Mouse (Mus musculus) stomach, embryonic 15.5 days (tissue): ENCODE data around the gene Zpbp2. TPM values are rescaled to one million over a fixed set of nuclear protein-coding genes. Genes with fewer than 3 reads are reported as not detected.

Experiments
- ATAC-seq: fragments of 200-750 bp; cut with Nextera tagmentation; 2 replicates; pipeline ENCODE4 v1.8.0; 2017; ENCODE audit warnings: low read depth, moderate number of reproducible peaks, moderate TSS enrichment; ENCODE audit not compliant: insufficient read depth, low FRiP score
- H3K27ac ChIP-seq: fragments of 300-500 bp; sonication (generic); 2 replicates; pipeline ENCODE4 v1.5.1; 2015; ENCODE audit warnings: mild to moderate bottlenecking, inconsistent platforms
- H3K27me3 ChIP-seq: fragments of 300-500 bp; sonication (generic); replicated peaks from 2 replicates; pipeline ENCODE4 v1.6.1; 2015; ENCODE audit warnings: inconsistent platforms
- H3K36me3 ChIP-seq: fragments of 300-500 bp; sonication (generic); 2 replicates; pipeline ENCODE4 v1.6.1; 2015; ENCODE audit warnings: inconsistent platforms
- H3K4me1 ChIP-seq: fragments of 300-500 bp; sonication (generic); 2 replicates; pipeline ENCODE4 v1.6.1; 2015; ENCODE audit warnings: inconsistent platforms
- H3K4me2 ChIP-seq: fragments of 300-500 bp; sonication (generic); 2 replicates; pipeline ENCODE4 v1.6.1; 2015; ENCODE audit warnings: mild to moderate bottlenecking, inconsistent platforms
- H3K4me3 ChIP-seq: fragments of 300-500 bp; sonication (generic); replicated peaks from 2 replicates; pipeline ENCODE4 v1.5.1; 2015; ENCODE audit warnings: inconsistent platforms
- H3K9ac ChIP-seq: fragments of 300-500 bp; sonication (generic); 2 replicates; pipeline ENCODE4 v1.6.1; 2015; ENCODE audit warnings: inconsistent platforms
- H3K9me3 ChIP-seq: fragments of 300-500 bp; sonication (generic); 2 replicates; pipeline ENCODE4 v1.6.1; 2016; ENCODE audit warnings: inconsistent platforms
- WGBS: fragments of 180-500 bp; shearing (Covaris S2); methylation state at CpG from one replicate; pipeline ENCODE4 v1.1.7; 2015; 5-methylcytosine and 5-hydroxymethylcytosine counted together
- polyA plus RNA-seq: library from polyadenylated mRNA; unstranded; fragments of >200 nt; fragmentation: Nextera tagmentation; extraction: Ambion mirVana; gene quantifications from 2 replicates; pipeline ENCODE4 v1.2.1, GENCODE M21; 2015

Gene Zpbp2
- polyA plus RNA-seq, 1 experiment from 2014 or later = 0.31 TPM

DNA sequence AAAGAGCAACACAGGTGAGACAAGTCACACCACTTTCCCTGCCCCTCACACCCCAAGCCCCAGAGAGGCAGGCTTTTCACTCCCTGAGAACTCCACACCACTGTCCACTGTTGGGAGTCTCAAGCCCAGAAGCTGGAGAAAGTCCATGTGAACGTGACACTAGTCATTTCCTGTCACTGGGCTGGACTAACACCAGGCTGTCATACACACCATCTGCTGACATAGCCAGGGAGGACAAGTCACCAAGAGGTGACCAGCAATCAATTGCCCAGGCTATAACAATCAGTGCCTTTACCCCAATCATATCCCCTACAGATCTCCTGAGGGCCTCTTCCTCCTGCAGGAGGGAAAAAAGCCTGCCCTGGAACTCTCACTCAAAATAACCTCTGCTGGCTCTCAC lies 33.2 kb downstream of the Zpbp2 start:
- Histone ChIP-seq H3K27me3 (no peaks in the 10 kb centered on the region), H3K4me3 (no peak overlapping the region), H3K9me3 (no peaks in the 10 kb centered on the region), H3K4me2 (no peak overlapping the region), H3K27ac (no peak overlapping the region), H3K36me3 (peaks cover 17% of the 10 kb centered on the region), H3K4me1 (peaks cover 36% of the 10 kb centered on the region), H3K9ac (no peak overlapping the region)
- 43% methylated on average over 1 of the region's 1 CpGs for WGBS
- ATAC-seq = no peak

DNA sequence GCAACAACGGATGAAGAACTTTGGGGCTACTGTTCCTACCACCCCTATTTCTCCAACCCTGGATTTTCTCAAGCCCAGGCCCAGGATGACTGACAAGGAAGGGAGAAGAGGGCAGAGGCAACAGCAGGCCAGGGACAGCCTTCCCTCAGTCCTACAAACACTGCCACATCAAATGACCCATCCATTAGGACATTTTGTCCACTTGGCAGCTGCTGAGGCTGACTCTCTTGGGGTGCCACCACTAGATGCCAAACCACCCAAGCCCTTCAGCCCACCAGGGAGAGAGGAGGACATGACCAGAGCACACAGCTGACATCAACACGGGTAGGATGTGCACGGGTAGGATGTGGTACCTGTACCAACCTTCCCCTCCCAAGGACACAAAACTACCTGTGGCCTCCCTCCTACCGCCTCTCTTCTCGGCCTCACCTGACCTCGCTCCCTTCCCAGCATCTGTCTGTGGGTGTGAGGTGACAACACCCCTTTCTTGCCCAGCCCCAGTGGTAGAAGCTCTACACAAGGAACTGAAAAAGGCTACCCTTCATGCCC lies 33.8 kb downstream of the Zpbp2 start:
- Histone ChIP-seq H3K27ac (no peak overlapping the region), H3K4me2 (peak overlapping the region; percentile 10; the same call in 1 of the 2 replicates), H3K36me3 (peaks cover 17% of the 10 kb centered on the region), H3K9me3 (no peaks in the 10 kb centered on the region), H3K4me3 (no peak overlapping the region), H3K27me3 (no peaks in the 10 kb centered on the region), H3K4me1 (peaks cover 36% of the 10 kb centered on the region), H3K9ac (no peak overlapping the region)
- WGBS = 87% methylated on average over 6 of the region's 6 CpGs
- no peak for ATAC-seq

DNA sequence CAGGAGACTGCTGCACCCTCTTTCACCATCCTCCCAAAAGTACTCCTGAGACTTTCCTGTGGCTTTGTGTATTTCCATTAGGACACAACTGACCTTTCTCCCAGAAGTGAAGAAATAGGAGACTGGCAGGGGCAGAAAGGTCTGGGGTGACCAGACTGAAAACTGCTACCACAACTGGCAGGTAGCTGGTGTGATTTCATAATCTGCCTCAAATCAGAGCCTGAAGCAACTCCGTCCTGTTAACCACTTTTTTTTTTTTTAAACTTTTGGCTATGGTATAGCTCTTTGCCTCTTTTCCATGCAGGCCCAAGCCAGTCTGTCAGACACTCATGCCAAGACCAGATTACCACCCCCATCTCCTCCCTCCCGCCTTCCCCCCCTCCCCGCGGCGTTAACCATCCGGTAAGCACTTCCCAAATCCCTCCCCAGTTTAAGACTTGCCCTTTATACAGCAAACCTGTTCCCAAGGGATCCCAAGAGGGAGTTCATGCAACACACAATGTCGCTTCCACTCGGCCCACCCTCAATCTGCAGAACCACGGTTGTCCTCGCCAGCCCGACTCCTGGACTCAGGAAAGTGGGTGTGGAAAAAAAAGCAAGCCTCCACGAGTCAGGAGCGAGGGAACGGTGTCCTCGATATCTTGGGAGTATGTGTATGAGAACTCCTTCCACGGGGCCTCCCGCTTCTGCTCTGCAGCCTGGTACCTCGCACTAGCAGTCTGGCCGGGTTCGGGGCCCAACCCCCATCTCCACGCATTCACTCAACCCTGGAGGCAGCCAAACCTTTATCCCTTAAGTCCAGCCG lies 35.4 kb downstream of the Zpbp2 start:
- peak overlapping the region; percentile 72 for H3K27ac ChIP-seq
- peaks cover 17% of the 10 kb centered on the region for H3K36me3 ChIP-seq
- peak overlapping the region; percentile 91 for H3K4me2 ChIP-seq
- H3K4me1 ChIP-seq = peaks cover 40% of the 10 kb centered on the region
- peak overlapping the region; percentile 67 for H3K9ac ChIP-seq
- H3K9me3 ChIP-seq = no peaks in the 10 kb centered on the region
- 2% methylated on average over 22 of the region's 22 CpGs for WGBS
- peak overlapping the region; percentile 80 for H3K4me3 ChIP-seq
- no peaks in the 10 kb centered on the region for H3K27me3 ChIP-seq
- peak; percentile 1; the same call in 1 of the 2 replicates for ATAC-seq

DNA sequence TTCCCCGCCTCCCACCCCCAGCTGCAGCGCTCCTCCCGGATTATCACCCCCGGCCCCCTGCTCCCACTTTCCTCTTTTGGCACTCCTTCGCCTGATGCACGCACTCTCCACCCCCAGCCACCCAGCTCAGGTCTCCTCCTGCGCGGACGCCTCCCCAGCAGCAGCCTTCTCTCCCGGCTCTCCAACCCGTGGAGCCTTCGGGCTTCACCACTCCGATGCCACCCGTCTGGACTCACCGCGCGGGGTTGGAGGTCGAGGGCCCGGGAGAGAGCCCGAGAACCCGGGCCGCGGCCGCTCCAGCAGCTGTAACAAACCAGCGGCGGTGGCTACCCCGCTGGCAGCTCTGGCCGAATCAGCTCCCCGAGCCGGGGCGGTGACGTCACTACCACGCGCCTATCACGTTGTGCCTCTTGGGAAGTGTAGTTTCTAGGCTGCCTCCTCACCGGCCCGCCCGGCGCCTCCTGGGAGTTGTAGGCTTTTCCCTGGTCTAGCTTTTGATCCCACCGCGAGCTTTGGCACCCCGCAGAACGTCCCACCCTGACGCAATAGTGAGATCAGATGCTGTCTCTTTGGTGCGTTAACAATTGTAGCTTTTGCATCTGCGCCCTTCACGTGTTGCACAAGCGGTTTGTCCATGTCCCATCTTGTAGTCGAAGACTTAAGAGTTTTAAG lies 36.1 kb downstream of the Zpbp2 start, which contains the start of gene Ormdl3:
TSS of gene Ormdl3 (minus strand) at position 477 of the 672 bp plus-strand sequence.
- peak; percentile 90 for ATAC-seq
- H3K4me3 ChIP-seq = peak within 1 kb of the TSS; percentile 80
- no peaks in the 10 kb centered on the region for H3K27me3 ChIP-seq
- peak within 1 kb of the TSS; percentile 93 for H3K27ac ChIP-seq
- H3K4me2 ChIP-seq = peak within 1 kb of the TSS; percentile 91
- peaks cover 40% of the 10 kb centered on the region for H3K4me1 ChIP-seq
- peak within 1 kb of the TSS; percentile 67 for H3K9ac ChIP-seq
- WGBS = under 1% methylated on average over 48 of the region's 49 CpGs
- H3K36me3 ChIP-seq = peaks cover 14% of the 10 kb centered on the region
- H3K9me3 ChIP-seq = no peaks in the 10 kb centered on the region

DNA sequence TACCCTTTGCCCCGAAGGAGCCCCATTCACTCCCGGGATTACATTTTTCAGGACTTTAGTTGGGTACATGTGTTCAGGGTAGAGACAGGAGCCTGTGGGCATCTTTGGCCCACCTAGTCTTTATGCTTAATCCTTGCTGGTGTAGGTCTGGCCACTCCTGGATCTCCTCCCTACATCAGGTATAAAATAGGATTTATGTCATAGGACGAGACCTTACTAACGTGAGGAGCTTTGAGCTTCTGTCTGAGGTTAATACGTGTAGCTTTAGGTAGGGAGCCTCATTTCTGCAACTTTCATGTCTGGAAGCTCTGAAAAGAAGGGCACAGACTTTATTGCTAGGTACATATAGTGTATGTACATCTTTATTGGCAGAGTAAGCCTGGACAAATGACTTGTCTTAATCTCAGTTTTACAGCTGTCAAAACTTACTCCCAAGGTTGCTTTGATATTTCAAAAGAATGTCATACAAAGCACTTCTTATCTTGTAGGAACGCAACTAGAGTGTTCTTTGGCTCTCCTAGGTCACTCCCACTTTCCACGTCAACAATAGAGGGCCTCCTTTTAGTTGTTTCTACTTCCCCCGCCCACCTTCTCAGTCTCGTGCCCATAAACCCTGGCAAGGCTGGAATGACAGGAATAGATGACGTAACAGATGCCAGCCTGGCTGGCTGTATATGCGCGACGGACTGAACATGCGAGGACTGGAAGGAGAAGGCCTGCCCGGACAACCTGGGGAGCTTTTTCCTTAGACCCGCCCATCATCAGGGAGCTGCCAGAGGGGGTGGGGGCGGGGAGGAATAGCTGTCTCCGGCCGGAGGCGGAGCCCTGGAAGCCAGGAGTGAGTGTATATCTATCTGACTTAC lies 37.0 kb downstream of the Zpbp2 start:
- Histone ChIP-seq H3K9me3 (no peaks in the 10 kb centered on the region), H3K9ac (0 out of 2 replicates have a peak overlapping the region, but pooled peaks have one; percentile 18), H3K27ac (peak overlapping the region; percentile 93), H3K4me2 (peak overlapping the region; percentile 91), H3K4me1 (peaks cover 40% of the 10 kb centered on the region), H3K4me3 (peak overlapping the region; percentile 80), H3K36me3 (peaks cover 6% of the 10 kb centered on the region), H3K27me3 (no peaks in the 10 kb centered on the region)
- 5% methylated on average over 20 of the region's 20 CpGs for WGBS
- peak; percentile 73 for ATAC-seq

DNA sequence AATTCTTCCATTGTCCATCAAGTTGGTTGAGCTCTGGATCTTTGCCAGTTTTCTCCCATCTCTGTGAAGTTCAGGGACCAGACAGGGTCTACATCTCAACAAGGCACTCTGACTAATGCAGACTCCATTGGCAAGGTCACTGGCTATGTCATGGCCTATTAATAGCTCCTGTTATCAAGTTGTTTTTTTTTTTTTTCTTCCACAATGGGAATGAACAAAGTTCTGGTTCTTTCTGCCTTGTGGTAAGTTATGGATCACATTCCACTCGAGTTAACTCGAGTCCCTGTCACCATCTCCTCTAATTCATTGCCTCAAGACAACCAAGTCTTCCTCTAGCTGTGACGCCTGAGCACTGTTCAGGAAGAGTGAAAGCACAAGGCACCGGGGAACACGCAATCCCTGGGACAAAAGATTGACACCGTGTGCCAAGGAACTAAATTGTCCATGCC lies 38.0 kb downstream of the Zpbp2 start:
- Histone ChIP-seq H3K27me3 (no peaks in the 10 kb centered on the region), H3K9me3 (no peaks in the 10 kb centered on the region), H3K4me2 (peak overlapping the region; percentile 91; the same call in 1 of the 2 replicates), H3K4me3 (peak overlapping the region; percentile 80; the same call in 1 of the 2 replicates), H3K9ac (no peak overlapping the region), H3K27ac (peak overlapping the region; percentile 93), H3K36me3 (no peaks in the 10 kb centered on the region), H3K4me1 (peaks cover 40% of the 10 kb centered on the region)
- ATAC-seq = no peak
- 55% methylated on average over 6 of the region's 6 CpGs for WGBS

DNA sequence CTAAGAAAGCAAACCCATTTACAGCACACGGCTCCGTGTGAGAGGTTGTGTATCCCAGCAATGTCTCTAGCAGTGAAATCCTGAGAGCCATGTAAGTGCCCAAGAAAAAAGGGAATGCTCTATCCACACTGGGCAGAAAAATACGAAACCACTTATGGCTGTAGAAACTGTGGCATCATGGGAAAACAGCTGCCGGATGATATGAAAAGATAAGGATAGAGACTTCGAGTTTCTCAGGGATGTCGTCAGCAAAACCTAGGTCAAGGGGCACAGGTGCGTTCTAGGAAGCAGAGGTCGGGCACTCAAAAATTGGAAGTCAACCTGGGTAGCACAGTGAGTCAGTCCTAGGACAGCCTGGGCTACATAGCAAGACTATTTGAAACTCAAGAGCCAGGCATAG lies 38.4 kb downstream of the Zpbp2 start:
- Histone ChIP-seq H3K9ac (no peak overlapping the region), H3K4me1 (peaks cover 40% of the 10 kb centered on the region), H3K4me2 (no peak overlapping the region), H3K27me3 (no peaks in the 10 kb centered on the region), H3K36me3 (no peaks in the 10 kb centered on the region), H3K27ac (peak overlapping the region; percentile 93; the same call in 1 of the 2 replicates), H3K4me3 (no peak overlapping the region), H3K9me3 (no peaks in the 10 kb centered on the region)
- no peak for ATAC-seq
- WGBS = 79% methylated on average over 8 of the region's 8 CpGs

DNA sequence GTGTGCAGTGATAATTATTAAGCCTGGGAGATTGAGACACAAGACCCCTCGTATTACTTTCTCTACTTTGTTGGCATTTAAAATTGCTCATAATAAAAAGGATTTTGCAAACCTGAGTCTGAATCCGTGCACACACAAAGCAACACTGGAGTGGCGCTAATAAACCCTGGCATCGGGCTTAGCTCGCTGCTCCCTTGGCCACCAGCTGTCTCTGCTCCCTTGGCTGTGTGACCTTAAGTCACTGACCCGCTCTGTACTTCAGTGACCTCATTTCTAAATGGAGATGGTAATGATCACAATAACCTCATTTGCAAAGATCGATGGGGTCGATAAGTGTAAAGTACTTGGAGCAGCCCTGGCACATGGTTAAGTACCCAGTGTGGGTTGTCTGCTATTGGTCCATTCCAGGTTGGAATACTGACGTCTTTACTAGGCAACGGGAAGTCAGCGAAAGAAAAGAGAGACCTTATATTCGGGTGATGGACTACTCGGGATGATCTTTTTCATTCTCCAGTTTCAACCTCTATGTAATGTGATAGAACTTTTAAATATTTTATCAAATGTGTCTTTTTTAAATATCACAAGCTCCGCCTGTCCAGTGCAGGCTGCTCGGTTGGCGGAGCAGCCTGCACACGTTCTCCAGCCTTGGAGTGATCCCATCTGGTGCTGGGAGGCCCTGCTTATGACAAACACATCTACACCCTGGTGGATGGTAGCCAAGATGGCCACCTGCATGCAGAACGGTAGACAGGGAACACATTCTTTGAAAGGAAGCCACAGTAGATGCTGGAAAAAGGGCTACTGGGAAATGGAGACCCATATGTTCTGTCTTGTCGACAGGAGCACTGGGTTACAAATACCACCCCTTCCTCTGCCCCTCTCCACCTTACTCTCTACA lies 39.9 kb downstream of the Zpbp2 start:
- Histone ChIP-seq H3K9me3 (no peaks in the 10 kb centered on the region), H3K9ac (no peak overlapping the region), H3K4me3 (no peak overlapping the region), H3K27me3 (no peaks in the 10 kb centered on the region), H3K4me1 (peaks cover 28% of the 10 kb centered on the region), H3K27ac (no peak overlapping the region), H3K36me3 (no peaks in the 10 kb centered on the region), H3K4me2 (no peak overlapping the region)
- no peak for ATAC-seq
- 54% methylated on average over 19 of the region's 19 CpGs for WGBS

DNA sequence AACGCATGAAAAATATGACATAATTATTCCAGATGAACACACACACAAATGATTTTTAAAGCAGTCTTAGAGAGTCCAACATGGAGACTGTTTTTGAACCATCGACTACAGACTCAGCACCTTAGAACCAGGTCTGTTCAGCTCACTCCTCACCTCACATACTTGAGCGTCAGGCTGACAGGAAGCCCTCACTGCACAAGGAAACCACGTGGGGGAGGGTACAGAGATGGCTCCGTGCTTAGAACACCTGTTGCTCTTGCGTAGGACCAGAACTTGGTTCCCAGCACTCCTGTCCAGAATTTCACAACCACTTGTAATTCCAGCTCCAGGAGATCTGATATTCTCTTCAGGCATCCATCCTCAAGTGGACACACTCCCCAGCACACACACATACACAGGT lies 44.1 kb downstream of the Zpbp2 start:
- Histone ChIP-seq H3K4me3 (no peak overlapping the region), H3K4me2 (no peak overlapping the region), H3K9ac (no peak overlapping the region), H3K27me3 (peaks cover 12% of the 10 kb centered on the region; the same call in 1 of the 2 replicates), H3K4me1 (peaks cover 4% of the 10 kb centered on the region; the same call in 1 of the 2 replicates), H3K27ac (no peak overlapping the region), H3K9me3 (no peaks in the 10 kb centered on the region), H3K36me3 (no peaks in the 10 kb centered on the region)
- no peak for ATAC-seq
- WGBS = 74% methylated on average over 6 of the region's 6 CpGs

DNA sequence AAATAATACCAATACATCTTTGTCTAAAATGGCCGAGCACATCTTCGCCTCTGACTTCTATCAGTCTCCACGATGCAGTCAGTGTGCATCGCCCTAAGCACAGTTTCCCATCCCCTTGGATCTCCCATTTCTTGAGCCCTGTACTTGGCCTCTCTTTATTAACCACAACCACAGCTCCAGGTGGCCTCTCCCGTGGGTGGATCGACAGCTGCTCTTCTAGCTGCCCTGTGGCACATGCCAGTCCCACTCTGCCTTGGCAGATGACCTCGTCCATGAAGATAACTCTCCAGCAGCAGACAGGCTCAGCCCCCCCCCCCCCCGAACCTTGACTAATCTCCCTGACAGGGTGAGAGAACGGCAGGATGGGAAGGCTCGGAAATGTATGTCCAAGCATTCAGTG lies 44.6 kb downstream of the Zpbp2 start:
- Histone ChIP-seq H3K36me3 (no peaks in the 10 kb centered on the region), H3K9ac (no peak overlapping the region), H3K27ac (no peak overlapping the region), H3K4me1 (peaks cover 3% of the 10 kb centered on the region; the same call in 1 of the 2 replicates), H3K9me3 (no peaks in the 10 kb centered on the region), H3K4me2 (no peak overlapping the region), H3K27me3 (peaks cover 13% of the 10 kb centered on the region; the same call in 1 of the 2 replicates), H3K4me3 (no peak overlapping the region)
- no peak for ATAC-seq
- WGBS = 73% methylated on average over 10 of the region's 10 CpGs
